Mouse (Mus musculus) adrenal gland, adult 18-20 months (tissue): ENCODE data around the gene Vmn1r18. TPM values are rescaled to one million over a fixed set of nuclear protein-coding genes. Genes with fewer than 3 reads are reported as not detected.
"Not testable (repeated sequence)": the region's sequence is repeated elsewhere in the genome, so short reads cannot be mapped to it uniquely, and the experiment has no call there.

Experiments used
- DNase-seq, 2 experiments: peaks; one replicate each; pipeline ENCODE4 v3.0.0; 2021 to 2022; ENCODE audit warnings: low spot score in 2 of 2
- long read RNA-seq, 2 experiments: library from polyadenylated mRNA; stranded (forward); transcript quantifications; one replicate each; pipeline ENCODE4 v2.0.0; 2021
- total RNA-seq, 2 experiments: library from RNA; stranded (reverse); gene quantifications; 1 replicate in 1 of 2; 2 replicates in 1 of 2; pipeline ENCODE4 v1.2.3; 2021

Gene Vmn1r18
- under 1 TPM in 1 of 2 experiments, not detected in 1; 0.03 TPM for total RNA-seq
- long read RNA-seq, experiment 1 = 0 reads
- long read RNA-seq, experiment 2 = 0 reads

- DNase-seq = no peak
Observed at GRCm38 (mm10) chr6:57395683-57396082, at the start of gene Vmn1r18. Gene Vmn1r18 (minus strand): TSS chr6:57395783.

GRCm38 (mm10) chr6:57431196-57431595, 35.6 kb upstream of the Vmn1r18 start:
- no peak for DNase-seq

DNA sequence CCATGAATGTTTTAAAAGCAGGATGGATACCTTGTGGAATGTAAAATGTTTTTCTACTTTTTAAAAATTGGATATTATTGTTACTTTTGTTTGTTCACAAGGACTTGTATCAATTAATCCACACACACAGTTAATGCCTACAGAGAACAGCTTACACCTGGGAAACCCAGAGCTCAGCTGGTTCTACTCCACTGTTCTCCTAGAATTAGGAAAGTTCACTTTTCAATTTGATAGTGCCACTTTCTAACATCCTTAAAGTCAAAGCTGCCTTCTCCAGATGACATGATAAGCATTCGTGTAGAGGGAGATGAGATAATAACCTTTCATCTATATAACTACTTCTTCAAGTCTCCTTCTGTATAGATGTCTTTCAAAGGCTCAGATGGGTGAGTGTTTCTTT, 33.0 kb upstream of the Vmn1r18 start, which contains the start of gene Vmn1r20:
Vmn1r20 (plus strand) TSS at position 301 of the 400 bp plus-strand sequence.
- DNase-seq = no peak

- DNase-seq = not testable (repeated sequence)
Observed at GRCm38 (mm10) chr6:57403480-57403879, 7.9 kb upstream of the Vmn1r18 start, which contains the start of gene Vmn1r19. Gene Vmn1r19 (plus strand): TSS chr6:57403780.

GRCm38 (mm10) chr6:57367496-57367895, 28.1 kb downstream of the Vmn1r18 start:
- DNase-seq = no peak

DNA sequence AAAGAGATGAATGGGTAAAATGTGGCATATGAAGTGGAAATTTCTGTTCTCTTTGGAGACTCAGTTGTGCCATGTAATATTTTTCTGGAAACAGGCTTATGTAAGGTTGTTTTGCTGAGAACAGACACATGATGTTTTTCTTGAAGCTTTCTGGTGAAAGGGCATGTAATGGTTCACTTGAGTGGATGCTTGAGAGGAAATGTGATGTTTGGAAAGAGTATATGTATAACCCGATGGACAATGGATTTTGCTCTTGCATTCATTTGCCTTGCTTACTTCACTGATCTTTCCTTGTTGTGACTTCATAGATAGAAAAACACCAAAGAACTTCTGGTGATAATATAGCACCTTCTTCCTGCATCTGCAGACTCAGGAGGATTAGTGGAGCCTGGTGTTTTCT, 29.7 kb downstream of the Vmn1r18 start:
- not testable (repeated sequence) for DNase-seq

DNA sequence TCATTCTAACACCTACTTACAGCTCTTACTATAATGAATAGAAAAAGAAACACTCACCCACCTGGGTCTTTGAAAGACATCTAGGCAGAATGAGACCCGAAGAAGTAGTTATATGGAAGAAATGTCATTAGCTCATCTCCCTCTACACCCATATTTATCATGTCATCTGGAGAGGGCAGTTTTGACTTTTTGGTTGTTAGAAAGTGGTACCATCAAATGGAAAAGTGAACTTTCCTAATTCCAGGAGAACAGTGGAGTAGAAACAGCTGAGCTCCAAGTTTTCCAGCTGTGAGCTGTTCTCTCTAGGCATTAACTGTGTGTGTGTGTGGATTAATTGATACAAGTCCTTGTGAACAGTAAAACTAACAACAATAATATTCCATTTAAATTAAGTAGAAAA, 32.0 kb downstream of the Vmn1r18 start, which contains the start of gene Vmn1r17:
Vmn1r17 (minus strand) TSS at position 101 of the 400 bp plus-strand sequence.
- no peak for DNase-seq

DNA sequence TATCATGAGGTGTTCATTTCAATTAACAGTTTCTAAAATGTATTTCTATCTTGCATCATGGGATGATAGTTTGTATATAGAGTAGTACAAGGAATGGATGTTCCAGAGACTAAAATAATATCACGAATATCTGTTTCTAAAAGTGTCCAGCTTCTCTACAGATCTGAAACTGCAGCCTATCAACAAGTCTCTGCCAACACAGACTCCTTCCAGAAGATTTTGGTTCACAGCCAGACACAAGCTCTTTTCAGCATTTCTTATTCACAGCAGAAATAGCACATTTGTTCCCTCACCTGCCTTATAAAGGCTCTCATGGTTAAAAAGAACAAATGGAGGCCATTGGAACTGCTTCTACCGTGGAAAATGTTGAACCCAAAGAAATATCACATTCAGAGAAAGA, 38.7 kb downstream of the Vmn1r18 start:
- no peak for DNase-seq

DNA sequence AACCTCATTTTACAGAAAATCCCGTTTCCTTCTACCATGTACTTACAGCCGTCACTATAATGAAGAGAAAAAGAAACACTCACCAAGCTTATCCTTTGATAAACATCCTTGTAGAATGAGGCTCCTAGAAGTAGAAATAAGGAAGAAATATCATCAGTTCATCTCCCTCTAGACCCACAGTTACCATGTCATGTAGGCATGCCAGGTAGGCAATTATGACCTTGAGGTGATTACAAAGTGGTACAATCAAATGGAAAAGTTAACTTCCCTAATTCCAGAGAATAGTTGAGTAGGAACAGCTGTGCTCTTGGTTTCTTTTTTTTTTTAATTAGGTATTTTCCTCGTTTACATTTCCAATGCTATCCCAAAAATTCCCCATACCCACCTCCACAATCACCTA, 66.2 kb downstream of the Vmn1r18 start, which contains the start of gene Vmn1r16:
Vmn1r16 (minus strand) TSS at position 101 of the 400 bp plus-strand sequence.
- DNase-seq = no peak

Other genes with a start within 250 kb of the Vmn1r18 start
- not detected for gene Vmn1r12, start 238.9 kb downstream of the Vmn1r18 start, total RNA-seq
- gene Vmn1r13, start 192.5 kb downstream of the Vmn1r18 start, total RNA-seq = not detected
- not detected for gene Vmn1r14, start 164.1 kb downstream of the Vmn1r18 start, total RNA-seq
- gene Vmn1r15, start 137.8 kb downstream of the Vmn1r18 start, total RNA-seq = not detected
- not detected for gene Vmn1r16, start 66.3 kb downstream of the Vmn1r18 start, total RNA-seq
- gene Vmn1r17, start 32.1 kb downstream of the Vmn1r18 start, total RNA-seq = not detected
- gene Vmn1r19, start 8.0 kb upstream of the Vmn1r18 start, total RNA-seq = not detected
- gene Vmn1r20, start 33.1 kb upstream of the Vmn1r18 start, total RNA-seq = not detected
- 10 to 100 TPM; 17.6 to 25.6 TPM for gene Ppm1k, start 139.7 kb upstream of the Vmn1r18 start, total RNA-seq
- gene Herc6, start 185.2 kb upstream of the Vmn1r18 start, total RNA-seq = 10 to 100 TPM; 18.8 to 24.1 TPM